Mouse (Mus musculus): ENCODE results near the gene Pld3.

Gene Pld3

DNA sequence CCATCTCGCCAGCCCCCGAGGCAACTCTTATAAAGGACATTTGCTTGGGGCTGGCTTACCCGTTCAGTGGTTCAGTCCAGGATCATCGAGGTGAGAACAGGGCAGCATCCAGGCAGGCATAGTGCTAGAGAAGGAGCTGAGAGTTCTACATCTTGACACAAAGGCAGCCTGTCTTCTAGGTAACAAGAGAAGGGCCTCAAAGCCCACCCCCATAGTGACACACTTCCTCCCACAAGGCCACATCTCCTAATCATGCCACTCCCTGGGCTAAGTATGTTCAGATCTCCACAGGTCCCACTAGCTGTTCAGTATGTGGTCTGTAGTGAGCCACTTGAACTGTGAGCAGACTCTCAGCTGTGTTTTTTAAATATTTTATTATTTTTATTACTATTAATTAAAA lies 69.2 kb downstream of the Pld3 start:
- DNase-seq = no peak

Measured in lung, postnatal 36 days (tissue).